Mouse (Mus musculus): Measurements from ENCODE around the gene Syn3. TPM values are rescaled to one million over a fixed set of nuclear protein-coding genes. Genes with fewer than 3 reads are reported as not detected.
A peak's percentile ranks its signal among the peaks of the same experiment; 100 is the strongest.

Syn3 gene
- polyA plus RNA-seq, 1 experiment from 2014 or later: 14.7 TPM

DNA sequence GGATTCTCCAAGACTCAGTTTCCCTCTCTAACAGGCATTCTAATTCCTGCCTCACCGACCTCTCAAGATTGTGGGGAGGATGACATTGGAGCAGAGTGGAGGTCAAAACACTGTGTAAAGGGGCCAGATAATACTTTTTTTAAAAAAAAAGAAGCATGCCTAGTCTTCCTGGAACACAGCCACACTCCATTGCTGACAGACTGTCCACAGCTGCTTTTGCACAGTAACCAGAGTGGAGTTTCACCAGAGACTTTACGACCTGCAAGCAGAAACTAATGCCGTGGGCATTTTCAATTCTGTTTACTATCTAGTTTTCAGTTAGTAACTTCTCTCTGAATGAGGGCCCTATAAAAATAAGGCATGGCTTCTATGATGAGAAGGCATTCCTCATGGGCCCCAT, 297.7 kb downstream of the Syn3 start:
- no peak for ATAC-seq (ENCODE audit: low read depth)
- 86% methylated on average over 3 of the region's 3 CpGs for WGBS

DNA sequence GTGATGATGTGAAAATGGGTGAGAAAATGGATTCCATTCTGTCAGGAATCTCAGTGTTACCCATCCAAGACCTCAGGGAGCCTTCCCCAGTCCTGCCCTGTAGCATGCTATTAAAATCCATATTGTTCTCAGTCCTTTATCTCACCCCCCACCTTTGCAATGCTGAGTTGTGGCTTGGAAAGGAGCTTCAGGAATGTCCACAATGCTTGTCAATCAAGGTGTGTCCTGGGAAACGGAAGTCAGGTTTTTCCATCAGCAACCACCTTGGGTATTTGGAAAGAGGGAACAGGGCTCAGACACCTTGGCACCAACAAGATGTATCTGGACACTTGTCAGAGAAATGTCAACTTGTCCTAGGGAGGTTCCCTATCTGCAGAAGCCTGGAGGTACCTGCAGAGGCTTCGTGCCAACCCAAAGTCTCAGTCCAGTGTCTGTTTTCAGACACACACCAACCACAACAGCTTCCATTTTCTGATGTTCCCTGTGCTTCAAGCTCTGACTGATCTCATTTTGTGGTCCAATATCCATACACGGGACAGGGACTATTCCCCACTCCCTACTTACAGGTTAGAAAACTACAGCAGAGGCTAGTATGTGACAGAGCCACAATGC, 302.2 kb downstream of the Syn3 start:
- no peak overlapping the region for H3K27ac ChIP-seq (replicated peaks)
- H3K4me2 ChIP-seq: no peak overlapping the region
- H3K27me3 ChIP-seq: no peaks in the 10 kb centered on the region
- WGBS: 85% methylated on average over 3 of the region's 3 CpGs
- no peak overlapping the region for H3K9ac ChIP-seq
- no peaks in the 10 kb centered on the region for H3K36me3 ChIP-seq
- no peaks in the 10 kb centered on the region for H3K9me3 ChIP-seq
- no peak for ATAC-seq (ENCODE audit: low read depth)
- peaks cover 11% of the 10 kb centered on the region; the same call in 1 of the 2 replicates for H3K4me1 ChIP-seq (replicated peaks)
- no peak overlapping the region for H3K4me3 ChIP-seq

More for the DNA sequence above, 297.7 kb downstream of the Syn3 start:
- H3K27ac ChIP-seq (replicated peaks): no peak overlapping the region
- H3K4me3 ChIP-seq: no peak overlapping the region
- H3K36me3 ChIP-seq: no peaks in the 10 kb centered on the region
- H3K9me3 ChIP-seq: no peaks in the 10 kb centered on the region
- H3K4me1 ChIP-seq (replicated peaks): no peaks in the 10 kb centered on the region
- H3K9ac ChIP-seq: no peak overlapping the region
- no peak overlapping the region for H3K4me2 ChIP-seq
- no peaks in the 10 kb centered on the region for H3K27me3 ChIP-seq

GRCm38 (mm10) chr10:86194722-86195121, 304.0 kb downstream of the Syn3 start:
- H3K9me3 ChIP-seq: no peaks in the 10 kb centered on the region
- peaks cover 11% of the 10 kb centered on the region; the same call in 1 of the 2 replicates for H3K4me1 ChIP-seq (replicated peaks)
- WGBS: 69% methylated on average over 4 of the region's 4 CpGs
- H3K4me2 ChIP-seq: no peak overlapping the region
- H3K27ac ChIP-seq (replicated peaks): 0 out of 2 replicates have a peak overlapping the region, but pooled peaks have one; percentile 18
- no peaks in the 10 kb centered on the region for H3K27me3 ChIP-seq
- no peak for ATAC-seq (ENCODE audit: low read depth)
- H3K9ac ChIP-seq: no peak overlapping the region
- no peaks in the 10 kb centered on the region for H3K36me3 ChIP-seq
- H3K4me3 ChIP-seq: no peak overlapping the region

DNA sequence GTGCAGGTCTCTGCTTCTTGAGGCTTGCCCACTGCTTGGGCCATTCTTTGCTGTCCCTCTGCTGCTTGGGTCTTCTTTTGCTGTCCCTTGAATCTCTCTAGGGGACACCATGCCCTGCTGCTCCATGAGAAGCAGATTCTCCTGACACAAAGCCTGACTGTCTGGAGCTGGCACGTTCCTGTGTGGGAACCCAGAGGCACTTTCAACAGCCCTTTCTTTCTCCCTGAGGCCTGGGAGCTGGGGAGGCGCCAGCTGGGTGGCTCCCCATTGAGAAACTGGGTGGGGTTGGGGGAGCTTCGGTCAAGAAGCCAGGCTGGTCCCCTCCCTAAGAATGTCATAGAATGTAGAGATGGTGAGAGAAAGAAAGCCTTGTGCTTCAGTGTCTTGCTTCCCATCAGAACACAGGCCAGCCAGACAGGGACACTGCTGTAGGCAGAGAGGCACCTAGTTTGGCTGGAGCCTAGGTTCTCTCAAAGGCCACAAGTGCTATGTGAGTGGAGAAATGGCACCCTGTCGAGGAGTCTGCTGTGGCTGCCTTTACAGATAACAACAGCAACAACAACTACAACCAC, 304.7 kb downstream of the Syn3 start:
- 56% methylated on average over 4 of the region's 4 CpGs for WGBS
- Histone ChIP-seq H3K27ac (replicated peaks) (peak overlapping the region; percentile 46; the same call in 1 of the 2 replicates), H3K9ac (no peak overlapping the region), H3K27me3 (no peaks in the 10 kb centered on the region), H3K4me1 (replicated peaks) (peaks cover 11% of the 10 kb centered on the region; the same call in 1 of the 2 replicates), H3K9me3 (no peaks in the 10 kb centered on the region), H3K4me3 (no peak overlapping the region), H3K4me2 (no peak overlapping the region), H3K36me3 (no peaks in the 10 kb centered on the region)
- no peak for ATAC-seq (ENCODE audit: low read depth)

GRCm38 (mm10) chr10:86188614-86189013, 310.1 kb downstream of the Syn3 start:
- Histone ChIP-seq H3K36me3 (no peaks in the 10 kb centered on the region), H3K9me3 (no peaks in the 10 kb centered on the region), H3K9ac (no peak overlapping the region), H3K27me3 (no peaks in the 10 kb centered on the region), H3K4me2 (no peak overlapping the region), H3K4me1 (replicated peaks) (no peaks in the 10 kb centered on the region), H3K27ac (replicated peaks) (no peak overlapping the region), H3K4me3 (no peak overlapping the region)
- WGBS: 78% methylated on average over 4 of the region's 4 CpGs
- no peak for ATAC-seq (ENCODE audit: low read depth)

GRCm38 (mm10) chr10:86187881-86188280, 310.8 kb downstream of the Syn3 start:
- ATAC-seq (ENCODE audit: low read depth): no peak
- H3K27me3 ChIP-seq: no peaks in the 10 kb centered on the region
- no peak overlapping the region for H3K9ac ChIP-seq
- no peaks in the 10 kb centered on the region for H3K4me1 ChIP-seq (replicated peaks)
- H3K9me3 ChIP-seq: no peaks in the 10 kb centered on the region
- no peak overlapping the region for H3K4me3 ChIP-seq
- H3K36me3 ChIP-seq: no peaks in the 10 kb centered on the region
- no peak overlapping the region for H3K4me2 ChIP-seq
- WGBS: 79% methylated on average over 5 of the region's 5 CpGs
- H3K27ac ChIP-seq (replicated peaks): no peak overlapping the region

GRCm38 (mm10) chr10:86183148-86183885, 315.4 kb downstream of the Syn3 start:
- no peak overlapping the region for H3K9ac ChIP-seq
- no peak overlapping the region for H3K27ac ChIP-seq (replicated peaks)
- no peaks in the 10 kb centered on the region for H3K9me3 ChIP-seq
- H3K4me1 ChIP-seq (replicated peaks): no peaks in the 10 kb centered on the region
- H3K36me3 ChIP-seq: no peaks in the 10 kb centered on the region
- no peaks in the 10 kb centered on the region for H3K27me3 ChIP-seq
- no peak for ATAC-seq (ENCODE audit: low read depth)
- 72% methylated on average over 8 of the region's 8 CpGs for WGBS
- H3K4me2 ChIP-seq: no peak overlapping the region
- no peak overlapping the region for H3K4me3 ChIP-seq

DNA sequence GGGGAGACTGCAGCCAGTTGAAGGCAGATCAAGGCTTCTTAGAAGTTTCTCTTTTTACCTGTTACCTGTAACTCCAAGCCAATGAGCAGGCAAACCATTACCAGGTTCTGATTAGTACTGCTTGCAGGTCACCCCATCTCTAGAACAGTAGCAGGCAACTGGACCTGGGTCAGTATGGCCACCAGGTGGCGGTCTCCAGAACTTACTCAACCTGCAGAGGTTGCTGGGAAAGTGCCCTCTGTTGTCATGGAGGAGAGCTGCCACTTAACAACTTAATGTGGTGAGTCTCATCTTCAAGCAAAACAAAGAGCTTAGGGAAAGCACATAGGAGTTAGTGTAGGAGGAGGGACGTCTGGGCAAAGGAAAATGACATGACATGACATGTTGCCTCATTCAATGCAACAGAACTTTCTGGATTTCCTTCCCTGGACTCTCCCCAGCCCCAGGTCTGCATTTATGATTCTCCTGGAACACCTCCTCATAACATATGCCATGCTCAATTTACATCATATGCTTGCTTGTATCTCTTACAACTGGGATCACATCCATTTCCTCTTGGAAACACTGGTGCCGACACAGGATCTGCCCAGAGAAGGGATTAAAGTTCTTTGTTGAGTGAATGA, 316.4 kb downstream of the Syn3 start:
- H3K4me3 ChIP-seq: no peak overlapping the region
- WGBS: 45% methylated on average over 3 of the region's 3 CpGs
- H3K4me2 ChIP-seq: no peak overlapping the region
- H3K4me1 ChIP-seq (replicated peaks): no peaks in the 10 kb centered on the region
- no peak overlapping the region for H3K27ac ChIP-seq (replicated peaks)
- no peaks in the 10 kb centered on the region for H3K36me3 ChIP-seq
- no peak for ATAC-seq (ENCODE audit: low read depth)
- H3K27me3 ChIP-seq: no peaks in the 10 kb centered on the region
- H3K9me3 ChIP-seq: no peaks in the 10 kb centered on the region
- no peak overlapping the region for H3K9ac ChIP-seq

DNA sequence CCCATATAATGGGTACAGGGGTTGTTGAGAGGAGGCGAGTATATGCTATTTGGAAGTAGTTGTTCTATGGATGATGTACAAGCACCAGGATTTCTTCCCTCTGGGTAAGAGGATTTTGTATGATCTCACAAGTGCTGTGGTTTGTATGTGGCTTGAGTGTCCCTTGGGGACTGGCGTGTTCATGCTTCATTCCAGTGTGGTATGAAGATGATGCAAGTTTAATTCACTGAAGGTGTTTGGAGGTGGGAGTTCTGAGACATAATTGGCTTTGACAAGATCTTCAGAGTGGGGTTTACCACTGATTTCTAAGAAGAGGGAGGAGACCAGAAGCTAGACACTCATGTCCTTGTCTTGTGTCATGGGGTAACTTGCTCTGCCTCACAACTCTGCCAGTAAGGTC, 322.3 kb downstream of the Syn3 start:
- 98% methylated on average over 2 of the region's 2 CpGs for WGBS
- Histone ChIP-seq H3K4me3 (no peak overlapping the region), H3K4me2 (no peak overlapping the region), H3K9me3 (no peaks in the 10 kb centered on the region), H3K36me3 (no peaks in the 10 kb centered on the region), H3K27ac (replicated peaks) (no peak overlapping the region), H3K4me1 (replicated peaks) (no peaks in the 10 kb centered on the region), H3K27me3 (no peaks in the 10 kb centered on the region), H3K9ac (no peak overlapping the region)
- ATAC-seq (ENCODE audit: low read depth): no peak

- no peak overlapping the region for H3K4me2 ChIP-seq
- no peak overlapping the region for H3K9ac ChIP-seq
- no peak overlapping the region for H3K27ac ChIP-seq (replicated peaks)
- no peaks in the 10 kb centered on the region for H3K4me1 ChIP-seq (replicated peaks)
- ATAC-seq (ENCODE audit: low read depth): no peak
- no peaks in the 10 kb centered on the region for H3K27me3 ChIP-seq
- H3K9me3 ChIP-seq: no peaks in the 10 kb centered on the region
- H3K4me3 ChIP-seq: no peak overlapping the region
- WGBS: 86% methylated on average over 6 of the region's 6 CpGs
- no peaks in the 10 kb centered on the region for H3K36me3 ChIP-seq
Observed at GRCm38 (mm10) chr10:86174017-86174416, 324.7 kb downstream of the Syn3 start.

DNA sequence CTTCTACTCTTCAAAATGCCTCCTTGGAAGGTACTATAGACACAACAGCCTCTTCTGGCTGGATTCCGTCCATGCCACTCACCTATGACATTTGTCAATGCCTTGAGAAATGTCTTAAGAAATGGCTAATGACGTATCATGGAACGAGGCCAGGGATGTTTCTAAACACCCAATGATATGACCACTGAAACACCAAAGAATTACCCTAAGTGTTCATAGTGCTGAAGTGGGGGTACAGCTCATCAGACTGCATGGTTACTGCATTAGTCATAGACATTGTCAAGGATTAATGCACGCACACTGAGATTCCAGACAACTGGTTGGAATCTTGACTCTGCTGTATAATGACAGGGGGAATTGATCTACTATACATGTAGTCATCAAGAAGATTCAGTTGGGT, 325.4 kb downstream of the Syn3 start:
- no peaks in the 10 kb centered on the region for H3K36me3 ChIP-seq
- H3K4me3 ChIP-seq: no peak overlapping the region
- H3K4me1 ChIP-seq (replicated peaks): no peaks in the 10 kb centered on the region
- no peak overlapping the region for H3K4me2 ChIP-seq
- H3K27me3 ChIP-seq: no peaks in the 10 kb centered on the region
- no peaks in the 10 kb centered on the region for H3K9me3 ChIP-seq
- no peak overlapping the region for H3K27ac ChIP-seq (replicated peaks)
- 93% methylated on average over 4 of the region's 4 CpGs for WGBS
- no peak overlapping the region for H3K9ac ChIP-seq
- no peak for ATAC-seq (ENCODE audit: low read depth)

DNA sequence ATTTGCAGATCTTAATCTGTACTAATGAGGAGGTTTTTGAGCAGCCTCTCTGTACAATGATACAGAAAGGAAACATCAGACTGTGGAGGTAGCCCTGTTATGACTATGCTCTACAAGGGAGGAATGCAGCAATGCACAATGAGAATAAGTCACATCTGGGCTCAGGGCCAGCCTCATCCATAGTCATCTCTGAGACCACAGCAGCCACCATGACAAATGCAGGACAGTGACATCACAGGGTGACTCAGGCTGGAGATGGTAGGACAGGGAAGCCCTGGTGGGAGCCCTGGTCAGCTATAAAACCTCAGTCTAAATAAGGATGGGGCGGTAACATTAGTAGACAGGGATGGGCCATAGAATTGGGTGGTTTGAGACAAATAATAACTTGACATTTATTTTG, 327.4 kb downstream of the Syn3 start:
- Histone ChIP-seq H3K4me1 (replicated peaks) (peaks cover 6% of the 10 kb centered on the region; the same call in 1 of the 2 replicates), H3K36me3 (no peaks in the 10 kb centered on the region), H3K9ac (no peak overlapping the region), H3K27me3 (no peaks in the 10 kb centered on the region), H3K4me2 (no peak overlapping the region), H3K27ac (replicated peaks) (no peak overlapping the region), H3K9me3 (no peaks in the 10 kb centered on the region), H3K4me3 (no peak overlapping the region)
- no peak for ATAC-seq (ENCODE audit: low read depth)
- 94% methylated on average over 1 of the region's 1 CpGs for WGBS

Measured in neural tube, embryonic 13.5 days (tissue).